Mouse (Mus musculus): Measurements from ENCODE around the gene H2-M10.2.

- TF ChIP-seq CTCF (IDR thresholded peaks at IDR 0.05; ENCODE audit: low read depth) (no peak), EP300 (IDR thresholded peaks at IDR 0.05; ENCODE audit: low read depth) (no peak)
These were observed 23.0 kb upstream of the H2-M10.2 start for GRCm38 (mm10) chr17:36309293-36309692.

Data from liver, embryonic 14.5 days (tissue).